ENCODE assay signal across 8 mouse cellular contexts in genomic region chr9:65109132-65110072, GRCm38 (mm10). TPM values are rescaled to one million over a fixed set of nuclear protein-coding genes. Genes with fewer than 3 reads are reported as not detected.
A peak's percentile ranks its signal among the peaks of the same experiment; 100 is the strongest.
DNase-seq lines count a peak whose midpoint lies in the region; ATAC-seq and TF ChIP-seq lines count a peak whose summit lies in the region.
"Had no signal": no experiment of that assay in that cellular context is flagged by ENCODE, and none has a peak within 500 bp of the region (broad histone marks: within the 10 kb centered on the region; RNA-seq: fewer than 3 reads in every experiment).

No protein-coding gene starts in this region.

- peak overlapping the region; percentile 63 for H3K9ac ChIP-seq in lung, embryonic 16.5 days (ENCODE audit: low read length)
- peak overlapping the region; percentile 45; the same call in 1 of the 2 replicates for H3K9ac ChIP-seq in intestine, postnatal 0 days (ENCODE audit: low read depth, low read length)
- H3K9ac ChIP-seq in liver, postnatal 0 days (replicated peaks): peak overlapping the region; percentile 26; the same call in 1 of the 2 replicates
- H3K9ac ChIP-seq in stomach, embryonic 14.5 days (replicated peaks; ENCODE audit: low read depth, low read length): peak overlapping the region; percentile 29; the same call in 1 of the 2 replicates

- TF ChIP-seq EP300 in liver, postnatal 0 days (IDR thresholded peaks at IDR 0.05; ENCODE audit: low read depth): no peak

- no peaks in the 10 kb centered on the region for H3K36me3 ChIP-seq in lung, embryonic 16.5 days (ENCODE audit: control insufficient read depth, insufficient read depth, low read length)
- no peaks in the 10 kb centered on the region for H3K36me3 ChIP-seq in intestine, postnatal 0 days (ENCODE audit: control insufficient read depth, insufficient read depth)
- H3K36me3 ChIP-seq in liver, postnatal 0 days (replicated peaks; ENCODE audit: insufficient read depth, low read length): no peaks in the 10 kb centered on the region
- peaks cover 4% of the 10 kb centered on the region; the same call in 1 of the 2 replicates for H3K36me3 ChIP-seq in stomach, embryonic 14.5 days (ENCODE audit: control insufficient read depth, insufficient read depth, low read length)

- H3K4me2 ChIP-seq in lung, embryonic 16.5 days (ENCODE audit: low read depth, low read length): peak overlapping the region; percentile 43
- H3K4me2 ChIP-seq in intestine, postnatal 0 days (replicated peaks; ENCODE audit: low read depth): peak overlapping the region; percentile 63
- H3K4me2 ChIP-seq in liver, postnatal 0 days (ENCODE audit: low read depth, low read length): peak overlapping the region; percentile 34
- peak overlapping the region; percentile 35 for H3K4me2 ChIP-seq in stomach, embryonic 14.5 days (replicated peaks; ENCODE audit: low read depth, low read length)

- peak overlapping the region; percentile 55 for H3K27ac ChIP-seq in lung, embryonic 16.5 days (ENCODE audit: low read length)
- H3K27ac ChIP-seq in embryonic fibroblast, embryonic 13.5 days (ENCODE audit: insufficient read depth, low read length): peak overlapping the region; percentile 71
- peak overlapping the region; percentile 75 for H3K27ac ChIP-seq in intestine, postnatal 0 days (ENCODE audit: low read depth, low read length)
- peak overlapping the region; percentile 60 for H3K27ac ChIP-seq in liver, postnatal 0 days (ENCODE audit: low read depth)
- peak overlapping the region; percentile 85 for H3K27ac ChIP-seq in stomach, embryonic 14.5 days (ENCODE audit: low read length)
- H3K27ac ChIP-seq: macrophage had no signal

- DNase-seq in lung, postnatal 4 days: no peak
- DNase-seq in liver, postnatal 0 days: no peak
- no peak for DNase-seq in spleen, adult 18-20 months

- no peak for TF ChIP-seq CTCF in embryonic fibroblast, embryonic 13.5 days (IDR thresholded peaks at IDR 0.05; ENCODE audit: borderline replicate concordance, insufficient read depth, low read length)
- TF ChIP-seq CTCF in intestine, postnatal 0 days (IDR thresholded peaks at IDR 0.05; ENCODE audit: low read depth): no peak
- TF ChIP-seq CTCF in liver, postnatal 0 days (IDR thresholded peaks at IDR 0.05; ENCODE audit: low read depth): no peak

- H3K9me3 ChIP-seq in lung, embryonic 16.5 days (ENCODE audit: control insufficient read depth, low read length): no peaks in the 10 kb centered on the region
- no peaks in the 10 kb centered on the region for H3K9me3 ChIP-seq in intestine, postnatal 0 days (ENCODE audit: control insufficient read depth)
- H3K9me3 ChIP-seq in liver, postnatal 0 days (ENCODE audit: low read length): no peaks in the 10 kb centered on the region
- H3K9me3 ChIP-seq in stomach, embryonic 14.5 days (ENCODE audit: control insufficient read depth, low read depth, low read length): no peaks in the 10 kb centered on the region

- H3K27me3 ChIP-seq in lung, embryonic 16.5 days (ENCODE audit: control insufficient read depth, insufficient read depth, low read depth, low read length): no peaks in the 10 kb centered on the region
- H3K27me3 ChIP-seq in intestine, postnatal 0 days (replicated peaks; ENCODE audit: control insufficient read depth, insufficient read depth, low read length): no peaks in the 10 kb centered on the region
- no peaks in the 10 kb centered on the region for H3K27me3 ChIP-seq in liver, postnatal 0 days (ENCODE audit: insufficient read depth, low read length)
- H3K27me3 ChIP-seq in stomach, embryonic 14.5 days (ENCODE audit: control insufficient read depth, insufficient read depth, low read length): no peaks in the 10 kb centered on the region

- peaks cover 16% of the 10 kb centered on the region for H3K4me1 ChIP-seq in lung, embryonic 16.5 days (replicated peaks; ENCODE audit: control insufficient read depth, insufficient read depth, low read length)
- H3K4me1 ChIP-seq in embryonic fibroblast, embryonic 13.5 days (ENCODE audit: control insufficient read depth, insufficient read depth, low read length): 0 out of 2 replicates have a peak, but pooled peaks cover 2% of the 10 kb centered on the region
- no peaks in the 10 kb centered on the region; the same call in 1 of the 2 replicates for H3K4me1 ChIP-seq in intestine, postnatal 0 days (replicated peaks; ENCODE audit: control insufficient read depth, insufficient read depth, low read length)
- peaks cover 21% of the 10 kb centered on the region for H3K4me1 ChIP-seq in liver, postnatal 0 days (ENCODE audit: insufficient read depth)
- peaks cover 18% of the 10 kb centered on the region for H3K4me1 ChIP-seq in stomach, embryonic 14.5 days (ENCODE audit: control insufficient read depth, insufficient read depth, low read length)

- H3K4me3 ChIP-seq in lung, embryonic 16.5 days (ENCODE audit: low read length): peak overlapping the region; percentile 22
- H3K4me3 ChIP-seq in embryonic fibroblast, embryonic 13.5 days (ENCODE audit: insufficient read depth, low read length): no peak overlapping the region
- H3K4me3 ChIP-seq in intestine, postnatal 0 days (ENCODE audit: low read depth, low read length): peak overlapping the region; percentile 16; the same call in 1 of the 2 replicates
- no peak overlapping the region for H3K4me3 ChIP-seq in liver, postnatal 0 days (ENCODE audit: low read depth, low read length)
- H3K4me3 ChIP-seq in stomach, embryonic 14.5 days (ENCODE audit: low read depth, low read length): 0 out of 2 replicates have a peak overlapping the region, but pooled peaks have one; percentile 6

- TF ChIP-seq POLR2A in embryonic fibroblast, embryonic 13.5 days (IDR thresholded peaks at IDR 0.05; ENCODE audit: low read depth, low read length): peak; percentile 28; the same call in 1 of the 2 replicates

- WGBS in lung, embryonic 16.5 days: 23% methylated on average over 24 of the region's 24 CpGs
- 18% methylated on average over 24 of the region's 24 CpGs for WGBS in intestine, postnatal 0 days
- 23% methylated on average over 24 of the region's 24 CpGs for WGBS in liver, postnatal 0 days (ENCODE audit: insufficient replicate concordance)
- 12% methylated on average over 24 of the region's 24 CpGs for WGBS in stomach, embryonic 14.5 days

- peak; percentile 64; the same call in 1 of the 2 replicates for ATAC-seq in lung, embryonic 16.5 days (ENCODE audit: low read depth)
- peak; percentile 87 for ATAC-seq in intestine, postnatal 0 days
- no peak for ATAC-seq in liver, postnatal 0 days
- ATAC-seq in stomach, embryonic 14.5 days (ENCODE audit: insufficient number of reproducible peaks, insufficient read depth, low FRiP score, low read depth): peak; percentile 57; the same call in 1 of the 2 replicates

RNA-seq across cellular contexts. Expression of gene Igdcc4, which starts 8.1 kb away (rescaled TPM):
- polyA plus RNA-seq in lung, embryonic 16.5 days (2015; fragmentation: Nextera tagmentation; extraction: Ambion mirVana): 11.0 and 11.3 TPM in 2 replicates
- polyA plus RNA-seq in embryonic fibroblast, embryonic 13.5 days (2011; ENCODE audit: insufficient read length, low read depth, missing spikeins): 25.1 and 42.1 TPM in 2 replicates
- 4.1 and 4.5 TPM in 2 replicates for polyA plus RNA-seq in intestine, postnatal 0 days (2015; fragmentation: Nextera tagmentation; extraction: Ambion mirVana)
- polyA plus RNA-seq in liver, postnatal 0 days (2015; fragmentation: Nextera tagmentation; extraction: Ambion mirVana): 5.8 and 6.0 TPM in 2 replicates
- polyA plus RNA-seq in stomach, embryonic 14.5 days (2014; fragmentation: Nextera tagmentation; extraction: Ambion mirVana): 42.4 and 43.3 TPM in 2 replicates

RNA-seq across cellular contexts. Expression of gene Igdcc3, which starts 31.6 kb away (rescaled TPM):
- 0.85 and 1.3 TPM in 2 replicates for polyA plus RNA-seq in lung, embryonic 16.5 days (2015; fragmentation: Nextera tagmentation; extraction: Ambion mirVana)
- not detected in 2 replicates for polyA plus RNA-seq in embryonic fibroblast, embryonic 13.5 days (2011; ENCODE audit: insufficient read length, low read depth, missing spikeins)
- polyA plus RNA-seq in intestine, postnatal 0 days (2015; fragmentation: Nextera tagmentation; extraction: Ambion mirVana): 0.22 TPM in 2 replicates
- polyA plus RNA-seq in liver, postnatal 0 days (2015; fragmentation: Nextera tagmentation; extraction: Ambion mirVana): not detected in 2 replicates
- polyA plus RNA-seq in stomach, embryonic 14.5 days (2014; fragmentation: Nextera tagmentation; extraction: Ambion mirVana): 2.0 and 2.7 TPM in 2 replicates
- polyA plus RNA-seq: macrophage had no signal

Comparison
In these comparisons a context has a peak if more than half of its experiments do, and no peak if none do; other contexts are left out.
1. H3K4me3 ChIP-seq: peak in lung, embryonic 16.5 days (single experiment), intestine, postnatal 0 days (single experiment) and stomach, embryonic 14.5 days (single experiment); none in embryonic fibroblast, embryonic 13.5 days (single experiment) and liver, postnatal 0 days (single experiment).
2. Peak in every context shown above with its lines, with median percentiles within 50 percentile points of each other: H3K27ac ChIP-seq, H3K4me2 ChIP-seq and H3K9ac ChIP-seq.